Mouse (Mus musculus): ENCODE measurements around the gene Ttc33. TPM values are rescaled to one million over a fixed set of nuclear protein-coding genes. Genes with fewer than 3 reads are reported as not detected.

Ttc33 gene
- 34.8 and 37.8 TPM in 2 replicates for polyA plus RNA-seq (2015; fragmentation: Nextera tagmentation; extraction: Ambion mirVana)

- under 1% methylated on average over 55 of the region's 55 CpGs for WGBS
- H3K4me1 ChIP-seq, result peaks cover 12% of the 10 kb centered on the region
- H3K27ac ChIP-seq, result peak within 1 kb of the TSS; percentile 85
- peak within 1 kb of the TSS; percentile 98 for H3K4me3 ChIP-seq
- peak within 1 kb of the TSS; percentile 89 for H3K9ac ChIP-seq
- H3K9me3 ChIP-seq, result no peaks in the 10 kb centered on the region
- peak; percentile 61; the same call in 1 of the 2 replicates for ATAC-seq (ENCODE audit: insufficient number of reproducible peaks, low FRiP score, low TSS enrichment, low read depth)
- no peaks in the 10 kb centered on the region for H3K27me3 ChIP-seq
- peak within 1 kb of the TSS; percentile 67 for H3K4me2 ChIP-seq
- peaks cover 20% of the 10 kb centered on the region for H3K36me3 ChIP-seq
These were observed at the start of gene Ttc33 for GRCm38 (mm10) chr15:5185366-5186292. Gene Ttc33, plus strand, starts transcription at chr15:5185525.

GRCm38 (mm10) chr15:5138021-5138856, 47.1 kb upstream of the Ttc33 start:
- Histone ChIP-seq H3K4me3 (no peak overlapping the region), H3K27ac (no peak overlapping the region)
- ATAC-seq (ENCODE audit: insufficient number of reproducible peaks, low FRiP score, low TSS enrichment, low read depth), result no peak

GRCm38 (mm10) chr15:5139366-5139765, 46.0 kb upstream of the Ttc33 start:
- H3K36me3 ChIP-seq, result no peaks in the 10 kb centered on the region
- 89% methylated on average over 2 of the region's 2 CpGs for WGBS
- no peaks in the 10 kb centered on the region for H3K9me3 ChIP-seq
- H3K27ac ChIP-seq, result no peak overlapping the region
- H3K4me2 ChIP-seq, result no peak overlapping the region
- no peak for ATAC-seq (ENCODE audit: insufficient number of reproducible peaks, low FRiP score, low TSS enrichment, low read depth)
- H3K4me1 ChIP-seq, result no peaks in the 10 kb centered on the region
- H3K9ac ChIP-seq, result no peak overlapping the region
- H3K4me3 ChIP-seq, result no peak overlapping the region
- H3K27me3 ChIP-seq, result no peaks in the 10 kb centered on the region

More at GRCm38 (mm10) chr15:5138021-5138856, 47.1 kb upstream of the Ttc33 start:
- no peaks in the 10 kb centered on the region for H3K4me1 ChIP-seq
- no peak overlapping the region for H3K4me2 ChIP-seq
- no peaks in the 10 kb centered on the region for H3K36me3 ChIP-seq
- H3K9me3 ChIP-seq, result no peaks in the 10 kb centered on the region
- H3K9ac ChIP-seq, result no peak overlapping the region
- H3K27me3 ChIP-seq, result no peaks in the 10 kb centered on the region
- WGBS, result 63% methylated on average over 9 of the region's 9 CpGs

DNA sequence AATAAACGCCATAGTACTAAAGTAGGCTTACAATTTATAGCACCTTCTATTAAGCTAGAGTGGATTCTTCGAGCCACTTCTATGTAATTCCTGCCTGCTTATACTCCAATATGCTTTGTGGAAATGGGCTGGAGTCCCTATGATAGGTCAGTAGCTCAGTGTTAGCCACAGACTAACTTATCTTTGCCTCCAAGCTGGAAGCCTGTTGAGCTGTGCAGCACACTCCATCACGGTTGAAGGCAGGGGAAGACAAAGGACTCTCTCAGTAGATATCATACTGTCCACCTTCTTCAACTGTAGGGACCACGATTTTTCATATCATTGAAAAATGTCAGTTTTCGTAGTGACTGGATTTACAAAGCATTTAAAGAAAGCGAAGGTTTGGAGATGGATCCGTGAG, 45.5 kb upstream of the Ttc33 start:
- no peaks in the 10 kb centered on the region for H3K36me3 ChIP-seq
- no peak overlapping the region for H3K9ac ChIP-seq
- WGBS, result 81% methylated on average over 7 of the region's 7 CpGs
- ATAC-seq (ENCODE audit: insufficient number of reproducible peaks, low FRiP score, low TSS enrichment, low read depth), result no peak
- no peak overlapping the region for H3K4me2 ChIP-seq
- no peak overlapping the region for H3K27ac ChIP-seq
- no peaks in the 10 kb centered on the region for H3K9me3 ChIP-seq
- no peak overlapping the region for H3K4me3 ChIP-seq
- no peaks in the 10 kb centered on the region for H3K27me3 ChIP-seq
- H3K4me1 ChIP-seq, result peaks cover under 1% of the 10 kb centered on the region

DNA sequence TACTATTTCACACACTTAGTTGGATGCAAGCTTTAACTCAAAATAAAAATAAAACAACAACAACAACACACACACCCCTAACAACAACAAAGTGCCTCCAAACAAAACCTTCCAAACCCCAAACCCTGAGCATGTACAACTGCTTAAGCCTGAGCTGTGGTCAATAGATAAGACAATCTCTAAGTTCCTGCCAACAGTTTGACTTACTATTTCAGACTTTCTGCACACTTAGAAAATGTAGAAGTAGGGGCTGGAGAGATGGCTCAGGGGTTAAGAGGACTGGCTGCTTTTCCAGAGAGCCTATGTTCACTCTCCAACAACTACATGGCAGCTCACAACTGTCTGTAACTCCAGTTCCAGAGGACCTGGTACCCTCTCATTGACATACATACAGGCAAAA, 45.0 kb upstream of the Ttc33 start:
- no peaks in the 10 kb centered on the region for H3K27me3 ChIP-seq
- H3K36me3 ChIP-seq, result no peaks in the 10 kb centered on the region
- no peak overlapping the region for H3K4me3 ChIP-seq
- H3K9me3 ChIP-seq, result no peaks in the 10 kb centered on the region
- H3K9ac ChIP-seq, result no peak overlapping the region
- no peak for ATAC-seq (ENCODE audit: insufficient number of reproducible peaks, low FRiP score, low TSS enrichment, low read depth)
- H3K27ac ChIP-seq, result no peak overlapping the region
- H3K4me1 ChIP-seq, result peaks cover 5% of the 10 kb centered on the region
- no peak overlapping the region for H3K4me2 ChIP-seq

DNA sequence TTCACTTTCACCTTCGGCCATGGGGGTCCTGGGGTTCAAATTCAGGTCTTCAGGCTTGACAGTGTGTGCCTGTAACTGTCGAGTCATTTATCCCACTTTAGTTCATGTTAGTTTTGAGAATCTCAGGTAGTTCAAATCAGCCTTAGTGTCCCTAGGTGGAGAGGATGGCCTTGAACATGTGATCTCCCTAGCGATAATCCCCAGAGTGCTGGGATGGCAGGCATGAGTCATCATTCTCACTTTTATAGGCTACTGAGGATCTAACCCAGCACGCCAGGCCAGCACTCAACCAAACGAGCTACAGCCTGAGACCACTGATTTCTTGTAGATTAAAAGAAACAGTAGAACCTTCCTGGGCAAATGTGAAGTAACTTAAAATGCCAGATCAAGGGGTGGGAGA, 43.3 kb upstream of the Ttc33 start:
- ATAC-seq (ENCODE audit: insufficient number of reproducible peaks, low FRiP score, low TSS enrichment, low read depth), result no peak
- Histone ChIP-seq H3K27ac (no peak overlapping the region), H3K27me3 (no peaks in the 10 kb centered on the region), H3K4me3 (no peak overlapping the region), H3K9me3 (no peaks in the 10 kb centered on the region), H3K9ac (no peak overlapping the region), H3K4me2 (no peak overlapping the region), H3K4me1 (peaks cover 8% of the 10 kb centered on the region), H3K36me3 (no peaks in the 10 kb centered on the region)
- WGBS, result 55% methylated on average over 5 of the region's 5 CpGs

DNA sequence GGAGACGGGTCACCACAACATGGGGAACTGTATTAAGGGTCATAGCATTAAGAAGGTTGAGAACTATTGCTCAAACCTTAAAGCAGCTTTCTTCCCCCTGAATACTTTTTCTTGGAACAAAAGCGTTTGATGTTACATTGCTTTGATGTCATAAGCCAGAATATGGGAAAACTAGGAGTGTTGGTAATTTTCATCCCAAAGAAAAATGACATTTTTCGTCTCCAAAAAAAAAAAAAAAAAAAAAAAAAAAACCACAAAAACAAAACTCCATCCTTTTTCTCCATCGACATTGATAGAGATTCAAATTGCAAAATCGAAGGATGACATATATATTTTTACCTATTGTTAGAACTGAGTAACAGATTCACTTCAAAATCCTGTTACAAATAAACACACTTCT, 42.6 kb upstream of the Ttc33 start:
- Histone ChIP-seq H3K36me3 (no peaks in the 10 kb centered on the region), H3K27ac (no peak overlapping the region), H3K27me3 (no peaks in the 10 kb centered on the region), H3K9me3 (no peaks in the 10 kb centered on the region), H3K4me3 (no peak overlapping the region; the same call in 1 of the 2 replicates), H3K4me2 (no peak overlapping the region), H3K4me1 (peaks cover 8% of the 10 kb centered on the region), H3K9ac (no peak overlapping the region)
- WGBS, result 64% methylated on average over 5 of the region's 5 CpGs
- no peak for ATAC-seq (ENCODE audit: insufficient number of reproducible peaks, low FRiP score, low TSS enrichment, low read depth)

DNA sequence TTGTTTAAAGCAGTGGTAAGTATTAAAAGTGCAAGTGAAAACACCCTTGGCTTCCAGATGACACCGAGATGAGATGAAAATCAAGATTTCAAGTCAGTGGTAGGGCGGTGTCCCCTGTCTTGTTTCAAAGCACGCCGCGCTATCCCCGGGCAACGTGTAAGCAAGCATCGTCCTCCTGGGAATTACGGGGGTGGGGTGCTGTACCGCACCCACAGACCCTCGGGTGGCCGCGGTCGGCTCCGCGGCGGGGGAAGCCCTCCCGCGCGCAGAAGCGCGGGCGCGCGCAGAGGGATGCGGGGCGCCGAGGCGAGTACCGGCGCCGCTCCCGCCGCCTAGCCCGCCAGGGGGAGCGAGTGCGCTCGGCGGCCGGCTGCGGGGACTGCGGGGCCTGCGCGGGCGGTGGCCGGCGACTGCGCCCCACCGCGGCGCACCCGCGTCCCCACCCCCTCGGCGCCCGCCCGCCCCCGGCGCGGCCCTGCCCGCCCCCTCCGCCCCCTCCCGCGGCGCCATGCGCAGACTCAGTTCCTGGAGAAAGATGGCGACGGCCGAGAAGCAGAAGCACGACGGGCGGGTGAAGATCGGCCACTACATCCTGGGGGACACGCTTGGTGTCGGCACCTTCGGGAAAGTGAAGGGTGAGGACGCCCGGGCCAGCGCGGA, 41.8 kb upstream of the Ttc33 start, which contains the start of gene Prkaa1:
Gene Prkaa1, plus strand, starts transcription at position 501 of the 660 bp plus-strand sequence.
- Histone ChIP-seq H3K4me3 (peak within 1 kb of the TSS; percentile 83), H3K9me3 (no peaks in the 10 kb centered on the region), H3K36me3 (no peaks in the 10 kb centered on the region), H3K4me2 (peak within 1 kb of the TSS; percentile 62), H3K27ac (peak within 1 kb of the TSS; percentile 92), H3K9ac (peak within 1 kb of the TSS; percentile 75), H3K27me3 (no peaks in the 10 kb centered on the region), H3K4me1 (peaks cover 11% of the 10 kb centered on the region)
- ATAC-seq (ENCODE audit: insufficient number of reproducible peaks, low FRiP score, low TSS enrichment, low read depth), result peak; percentile 92
- under 1% methylated on average over 59 of the region's 80 CpGs for WGBS

DNA sequence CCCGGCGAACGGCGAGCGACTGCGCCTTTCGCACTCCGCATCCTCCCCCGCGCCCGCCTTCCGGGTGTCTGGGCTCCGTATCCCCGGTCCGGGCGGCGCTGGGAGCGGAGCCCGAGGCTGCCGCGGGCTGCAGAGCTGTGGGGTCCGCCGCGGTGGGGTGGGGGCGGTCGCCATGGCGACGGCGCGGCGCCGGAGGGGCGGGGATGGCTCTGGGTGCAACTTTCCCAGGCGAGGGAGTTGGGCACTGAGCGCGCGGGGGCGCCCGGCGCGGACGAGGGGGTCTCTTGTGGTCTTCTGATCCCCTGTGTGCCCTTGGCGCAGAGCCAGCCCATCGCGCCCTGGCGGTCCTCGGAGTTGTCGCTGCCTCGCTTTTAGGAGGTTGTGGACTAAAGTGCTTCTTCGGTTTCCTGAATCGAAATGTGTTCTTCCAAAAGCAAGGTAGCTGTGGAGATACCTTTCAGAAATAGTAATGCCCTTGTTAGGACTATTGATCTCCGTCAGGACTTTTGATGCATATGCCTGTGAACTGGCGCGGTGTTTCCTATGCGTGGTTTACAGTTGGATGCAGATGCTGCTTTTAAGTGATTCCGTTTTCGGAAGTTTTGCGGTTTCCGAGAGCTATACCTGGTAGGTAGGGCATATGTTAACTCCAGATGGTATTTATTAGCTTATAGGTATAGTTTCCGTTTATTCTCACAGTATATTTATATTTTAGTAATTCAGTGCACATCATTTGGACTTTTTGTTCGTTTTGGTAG, 41.1 kb upstream of the Ttc33 start:
- Histone ChIP-seq H3K9ac (peak overlapping the region; percentile 75), H3K36me3 (no peaks in the 10 kb centered on the region), H3K4me2 (peak overlapping the region; percentile 62), H3K4me3 (peak overlapping the region; percentile 83), H3K27ac (peak overlapping the region; percentile 92), H3K4me1 (peaks cover 19% of the 10 kb centered on the region), H3K9me3 (no peaks in the 10 kb centered on the region), H3K27me3 (no peaks in the 10 kb centered on the region)
- peak; percentile 88 for ATAC-seq (ENCODE audit: insufficient number of reproducible peaks, low FRiP score, low TSS enrichment, low read depth)
- 1% methylated on average over 42 of the region's 61 CpGs for WGBS

GRCm38 (mm10) chr15:5145196-5145945, 40.0 kb upstream of the Ttc33 start:
- Histone ChIP-seq H3K27ac (no peak overlapping the region), H3K9ac (no peak overlapping the region), H3K4me2 (peak overlapping the region; percentile 62), H3K4me3 (peak overlapping the region; percentile 83; the same call in 1 of the 2 replicates), H3K27me3 (no peaks in the 10 kb centered on the region), H3K4me1 (peaks cover 22% of the 10 kb centered on the region), H3K36me3 (no peaks in the 10 kb centered on the region), H3K9me3 (no peaks in the 10 kb centered on the region)
- no peak for ATAC-seq (ENCODE audit: insufficient number of reproducible peaks, low FRiP score, low TSS enrichment, low read depth)
- 39% methylated on average over 9 of the region's 9 CpGs for WGBS
